In the genomic region with DNA sequence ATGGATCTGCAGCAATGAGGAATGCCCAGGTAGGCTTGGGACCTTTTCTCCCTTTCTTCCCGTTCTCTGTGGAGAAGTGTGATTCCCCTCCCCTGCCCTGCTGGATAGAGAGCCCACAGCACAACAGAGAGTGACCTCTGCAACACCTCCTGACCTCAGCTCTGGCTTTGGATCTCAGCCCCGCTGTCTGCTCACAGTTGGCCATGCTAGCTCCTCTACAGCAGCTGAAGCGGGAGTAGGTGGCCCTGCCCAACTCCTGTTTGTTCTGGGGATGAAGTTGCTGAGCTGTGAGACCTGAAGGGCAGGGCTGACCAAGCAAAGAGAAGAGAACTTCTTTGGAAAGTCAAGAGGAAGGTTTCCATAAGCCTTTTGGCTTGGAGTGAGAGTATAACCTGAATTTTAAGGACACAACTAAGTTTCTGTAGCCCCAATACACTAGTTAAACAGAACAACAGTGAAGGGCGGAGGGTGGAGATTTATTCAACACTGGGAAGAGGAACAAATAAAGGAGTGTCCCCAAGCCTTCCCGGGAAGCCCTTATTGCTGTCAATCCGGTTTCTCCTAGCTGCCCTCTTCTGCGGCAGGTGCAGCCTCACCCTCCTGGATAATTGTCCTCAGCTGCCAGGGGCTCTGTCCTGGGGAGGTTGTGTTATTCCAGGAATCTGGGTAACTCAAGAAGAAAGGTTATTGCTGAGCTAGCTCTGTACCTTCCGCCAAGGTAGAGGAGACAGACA, we compare ENCODE assay signal across 12 mouse cellular contexts. TPM values are rescaled to one million over a fixed set of nuclear protein-coding genes. Genes with fewer than 3 reads are reported as not detected.
A peak's percentile ranks its signal among the peaks of the same experiment; 100 is the strongest.
DNase-seq lines count a peak whose midpoint lies in the region; ATAC-seq and TF ChIP-seq lines count a peak whose summit lies in the region.
"Had no signal": no experiment of that assay in that cellular context is flagged by ENCODE, and none has a peak within 500 bp of the region (broad histone marks: within the 10 kb centered on the region; RNA-seq: fewer than 3 reads in every experiment).

No protein-coding gene starts in this region.

- DNase-seq in kidney, postnatal 36 days: peak; percentile 38 to 44
- DNase-seq in lung, postnatal 0 days (ENCODE audit: low spot score): peak; percentile 90
- DNase-seq in forebrain, embryonic 10.5 days (ENCODE audit: extremely low spot score, low spot score): no peak
- no peak for DNase-seq in ovary, adult 18-20 months (ENCODE audit: low spot score)
- DNase-seq in hindbrain, postnatal 0 days (ENCODE audit: low spot score): no peak
- DNase-seq: cerebellum, adult 11 months had no signal

- no peak overlapping the region for H3K4me2 ChIP-seq in kidney, embryonic 15.5 days
- H3K4me2 ChIP-seq in embryonic facial prominence, embryonic 15.5 days (replicated peaks): no peak overlapping the region
- no peak overlapping the region for H3K4me2 ChIP-seq in lung, postnatal 0 days (replicated peaks; ENCODE audit: low read depth, low read length)
- no peak overlapping the region for H3K4me2 ChIP-seq in hindbrain, postnatal 0 days (ENCODE audit: low read depth, low read length)
- H3K4me2 ChIP-seq: forebrain, embryonic 15.5 days; limb, embryonic 15.5 days; midbrain, embryonic 15.5 days had no signal

- no peak overlapping the region for H3K27ac ChIP-seq in kidney, embryonic 15.5 days
- peak overlapping the region; percentile 48; the same call in 1 of the 2 replicates for H3K27ac ChIP-seq in embryonic facial prominence, embryonic 15.5 days (replicated peaks)
- H3K27ac ChIP-seq in lung, postnatal 0 days (ENCODE audit: low read length): peak overlapping the region; percentile 85
- H3K27ac ChIP-seq in forebrain, embryonic 10.5 days: no peak overlapping the region
- H3K27ac ChIP-seq in hindbrain, postnatal 0 days: no peak overlapping the region
- H3K27ac ChIP-seq: forebrain, embryonic 15.5 days; limb, embryonic 15.5 days; midbrain, embryonic 15.5 days had no signal

- no peak for TF ChIP-seq CTCF in E14TG2a.4 (conservative IDR thresholded peaks at IDR 0.05; ENCODE audit: low read length)
- TF ChIP-seq CTCF in lung, postnatal 0 days (IDR thresholded peaks at IDR 0.05): no peak
- no peak for TF ChIP-seq CTCF in hindbrain, postnatal 0 days (IDR thresholded peaks at IDR 0.05; ENCODE audit: low read depth)

- H3K9ac ChIP-seq in kidney, embryonic 15.5 days: no peak overlapping the region
- H3K9ac ChIP-seq in embryonic facial prominence, embryonic 15.5 days: no peak overlapping the region
- H3K9ac ChIP-seq in lung, postnatal 0 days (replicated peaks; ENCODE audit: low read depth): no peak overlapping the region
- no peak overlapping the region for H3K9ac ChIP-seq in hindbrain, postnatal 0 days (replicated peaks; ENCODE audit: low read length)
- H3K9ac ChIP-seq: forebrain, embryonic 15.5 days; limb, embryonic 15.5 days; midbrain, embryonic 15.5 days had no signal

- no peaks in the 10 kb centered on the region for H3K36me3 ChIP-seq in kidney, embryonic 15.5 days
- no peaks in the 10 kb centered on the region for H3K36me3 ChIP-seq in E14TG2a.4 (ENCODE audit: insufficient read depth, low read length)
- H3K36me3 ChIP-seq in embryonic facial prominence, embryonic 15.5 days: no peaks in the 10 kb centered on the region
- no peaks in the 10 kb centered on the region for H3K36me3 ChIP-seq in lung, postnatal 0 days (ENCODE audit: insufficient read depth, low read length)
- no peaks in the 10 kb centered on the region for H3K36me3 ChIP-seq in forebrain, embryonic 10.5 days (replicated peaks)
- no peaks in the 10 kb centered on the region for H3K36me3 ChIP-seq in hindbrain, postnatal 0 days (ENCODE audit: insufficient read depth, low read length)
- H3K36me3 ChIP-seq: forebrain, embryonic 15.5 days; limb, embryonic 15.5 days; midbrain, embryonic 15.5 days had no signal

- TF ChIP-seq EP300 in lung, postnatal 0 days (IDR thresholded peaks at IDR 0.05): peak; percentile 82

- H3K4me3 ChIP-seq in kidney, embryonic 15.5 days (replicated peaks): no peak overlapping the region
- H3K4me3 ChIP-seq in E14TG2a.4 (replicated peaks; ENCODE audit: low read length): peak overlapping the region; percentile 53
- H3K4me3 ChIP-seq in embryonic facial prominence, embryonic 15.5 days (replicated peaks): no peak overlapping the region
- no peak overlapping the region for H3K4me3 ChIP-seq in lung, postnatal 0 days (ENCODE audit: low read depth, low read length)
- no peak overlapping the region for H3K4me3 ChIP-seq in forebrain, embryonic 10.5 days
- H3K4me3 ChIP-seq in hindbrain, postnatal 0 days (ENCODE audit: low read length): no peak overlapping the region
- H3K4me3 ChIP-seq: forebrain, embryonic 15.5 days; limb, embryonic 15.5 days; midbrain, embryonic 15.5 days had no signal

- no peak for ATAC-seq in kidney, embryonic 15.5 days (replicated peaks; ENCODE audit: low FRiP score)
- ATAC-seq in embryonic facial prominence, embryonic 15.5 days (ENCODE audit: insufficient number of reproducible peaks, low FRiP score, low TSS enrichment, low read depth): no peak
- peak; percentile 86 for ATAC-seq in lung, postnatal 0 days
- ATAC-seq in hindbrain, postnatal 0 days: no peak
- ATAC-seq: forebrain, embryonic 15.5 days; midbrain, embryonic 15.5 days had no signal

- WGBS in kidney, embryonic 15.5 days: 57% methylated on average over 8 of the region's 8 CpGs
- WGBS in embryonic facial prominence, embryonic 15.5 days: 57% methylated on average over 8 of the region's 8 CpGs
- WGBS in lung, postnatal 0 days: 44% methylated on average over 8 of the region's 8 CpGs
- 71% methylated on average over 8 of the region's 8 CpGs for WGBS in forebrain, embryonic 10.5 days
- WGBS in hindbrain, postnatal 0 days: 70% methylated on average over 8 of the region's 8 CpGs

- H3K9me3 ChIP-seq in kidney, embryonic 15.5 days (replicated peaks): no peaks in the 10 kb centered on the region
- H3K9me3 ChIP-seq in E14TG2a.4 (ENCODE audit: low read length): no peaks in the 10 kb centered on the region
- H3K9me3 ChIP-seq in embryonic facial prominence, embryonic 15.5 days (replicated peaks): no peaks in the 10 kb centered on the region
- no peaks in the 10 kb centered on the region for H3K9me3 ChIP-seq in lung, postnatal 0 days (ENCODE audit: low read length)
- no peaks in the 10 kb centered on the region for H3K9me3 ChIP-seq in forebrain, embryonic 10.5 days
- no peaks in the 10 kb centered on the region for H3K9me3 ChIP-seq in hindbrain, postnatal 0 days (ENCODE audit: low read length)
- H3K9me3 ChIP-seq: forebrain, embryonic 15.5 days; limb, embryonic 15.5 days; midbrain, embryonic 15.5 days had no signal

- peaks cover 15% of the 10 kb centered on the region; the same call in 1 of the 2 replicates for H3K27me3 ChIP-seq in kidney, embryonic 15.5 days
- peaks cover 18% of the 10 kb centered on the region; the same call in 1 of the 2 replicates for H3K27me3 ChIP-seq in E14TG2a.4 (ENCODE audit: insufficient read depth, low read length)
- no peaks in the 10 kb centered on the region for H3K27me3 ChIP-seq in embryonic facial prominence, embryonic 15.5 days
- no peaks in the 10 kb centered on the region for H3K27me3 ChIP-seq in lung, postnatal 0 days (replicated peaks; ENCODE audit: insufficient read depth, low read length)
- 0 out of 2 replicates have a peak, but pooled peaks cover 3% of the 10 kb centered on the region for H3K27me3 ChIP-seq in forebrain, embryonic 10.5 days (ENCODE audit: poor library complexity, severe bottlenecking)
- no peaks in the 10 kb centered on the region for H3K27me3 ChIP-seq in hindbrain, postnatal 0 days (ENCODE audit: insufficient read depth, low read length)
- H3K27me3 ChIP-seq: forebrain, embryonic 15.5 days; limb, embryonic 15.5 days; midbrain, embryonic 15.5 days had no signal

- peaks cover 19% of the 10 kb centered on the region for H3K4me1 ChIP-seq in kidney, embryonic 15.5 days
- H3K4me1 ChIP-seq in E14TG2a.4 (replicated peaks; ENCODE audit: low read depth, low read length): peaks cover 92% of the 10 kb centered on the region
- H3K4me1 ChIP-seq in embryonic facial prominence, embryonic 15.5 days: peaks cover 8% of the 10 kb centered on the region; the same call in 1 of the 2 replicates
- 0 out of 2 replicates have a peak, but pooled peaks cover 4% of the 10 kb centered on the region for H3K4me1 ChIP-seq in lung, postnatal 0 days (ENCODE audit: insufficient read depth, low read depth, low read length)
- H3K4me1 ChIP-seq in forebrain, embryonic 10.5 days: peaks cover 15% of the 10 kb centered on the region
- no peaks in the 10 kb centered on the region for H3K4me1 ChIP-seq in hindbrain, postnatal 0 days (ENCODE audit: insufficient read depth, low read length)
- H3K4me1 ChIP-seq: forebrain, embryonic 15.5 days; midbrain, embryonic 15.5 days had no signal

RNA-seq across cellular contexts. Expression of a gene that starts 45.2 kb away (rescaled TPM):
- polyA plus RNA-seq in kidney, embryonic 15.5 days (2015; fragmentation: Nextera tagmentation; extraction: Ambion mirVana): 4.2 and 6.6 TPM in 2 replicates
- polyA plus RNA-seq in embryonic facial prominence, embryonic 15.5 days (2015; fragmentation: Nextera tagmentation; extraction: Ambion mirVana): 8.8 and 9.4 TPM in 2 replicates
- 42.4 and 55.6 TPM in 2 replicates for polyA plus RNA-seq in lung, postnatal 0 days (2015; fragmentation: Nextera tagmentation; extraction: Ambion mirVana)
- polyA plus RNA-seq in forebrain, embryonic 10.5 days (2016; fragmentation: Nextera tagmentation; extraction: Ambion mirVana): 4.1 and 5.9 TPM in 2 replicates
- total RNA-seq in hindbrain, postnatal 0 days (2014; rRNA removed): 29.5 and 30.0 TPM in 2 replicates
- 11.2 and 17.2 TPM in 2 replicates for polyA plus RNA-seq in hindbrain, postnatal 0 days (2015; fragmentation: Nextera tagmentation; extraction: Ambion mirVana)

Comparison
In these comparisons a context has a peak if more than half of its experiments do, and no peak if none do; other contexts are left out.
1. DNase-seq: peak in kidney, postnatal 36 days (2 of 2) and lung, postnatal 0 days (single experiment); none in forebrain, embryonic 10.5 days (single experiment), ovary, adult 18-20 months (single experiment) and hindbrain, postnatal 0 days (single experiment).
2. H3K27ac ChIP-seq: peak in embryonic facial prominence, embryonic 15.5 days (single experiment) and lung, postnatal 0 days (single experiment); none in kidney, embryonic 15.5 days (single experiment), forebrain, embryonic 10.5 days (single experiment) and hindbrain, postnatal 0 days (single experiment).